Mouse (Mus musculus): ENCODE results near the gene Efhc1. TPM values are rescaled to one million over a fixed set of nuclear protein-coding genes. Genes with fewer than 3 reads are reported as not detected.

Efhc1 gene
- polyA plus RNA-seq, 1 experiment from 2014 or later, result 6.1 TPM

DNA sequence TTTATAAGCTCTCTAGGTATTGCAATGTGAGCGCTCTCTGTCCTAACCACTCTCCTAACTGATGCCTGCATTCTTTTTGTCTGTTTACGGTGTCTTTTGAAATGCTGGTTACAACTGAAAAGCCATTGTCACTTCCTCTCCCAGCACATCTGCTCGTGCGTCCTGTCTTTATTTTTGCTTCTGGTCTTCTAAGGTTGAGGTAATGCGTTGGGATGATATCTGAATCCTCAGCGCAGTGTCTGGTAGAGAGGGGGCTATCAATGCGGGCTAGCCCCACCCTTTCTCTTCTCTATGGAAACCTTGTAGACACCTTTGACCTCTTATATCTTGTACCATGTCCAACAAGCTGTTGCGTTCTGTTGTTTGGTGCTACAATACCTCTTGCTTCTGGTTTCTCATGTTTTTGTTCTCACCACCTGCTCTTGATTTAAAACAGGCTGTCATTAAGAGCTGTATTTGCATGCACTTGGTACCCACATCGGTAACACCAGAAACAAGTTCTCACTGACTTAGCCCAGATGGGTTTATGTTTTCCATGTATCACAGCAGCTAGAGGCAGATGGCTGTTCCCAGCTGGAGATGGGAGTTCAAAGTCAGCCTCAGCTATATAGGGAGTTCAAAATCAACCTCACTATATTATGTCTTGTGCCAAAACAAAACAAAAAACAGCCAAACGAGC lies 35.1 kb downstream of the Efhc1 start:
- DNase-seq (ENCODE audit: low read depth, low spot score), result no peak
- in situ Hi-C loops (cut with MboI; ENCODE audit: low pct_unique_long_range_greater_than_20kb), result no loop called here
- ChIA-PET CTCF (interaction anchor here (1.0 to 1.1 kb wide), 2 partner anchors 11 to 36 kb away, joined by 3 to 4 read pairs; no protein-coding TSS in a partner anchor), POLR2A (no interaction called here)
- no peak for TF ChIP-seq CTCF (IDR thresholded peaks at IDR 0.05)
- H3K27me3 ChIP-seq, result no peaks in the 10 kb centered on the region
- no peak for ATAC-seq

GRCm38 (mm10) chr1:20989461-20990083 lies 38.1 kb downstream of the Efhc1 start:
- DNase-seq (ENCODE audit: low read depth, low spot score) (no peak), ATAC-seq (peak; percentile 79)
- TF ChIP-seq CTCF (IDR thresholded peaks at IDR 0.05), result no peak
- CTCF ChIA-PET, result interaction anchor here (1.4 to 1.5 kb wide), 2 partner anchors 16 to 112 kb away, joined by 3 to 5 read pairs; no protein-coding TSS in a partner anchor
- in situ Hi-C loops (cut with MboI; ENCODE audit: low pct_unique_long_range_greater_than_20kb), result no loop called here
- H3K27me3 ChIP-seq, result no peaks in the 10 kb centered on the region
- POLR2A ChIA-PET, result interaction anchor here (0.6 kb wide), 1 partner anchor 22 kb away, joined by 7 read pairs; no protein-coding TSS in a partner anchor

DNA sequence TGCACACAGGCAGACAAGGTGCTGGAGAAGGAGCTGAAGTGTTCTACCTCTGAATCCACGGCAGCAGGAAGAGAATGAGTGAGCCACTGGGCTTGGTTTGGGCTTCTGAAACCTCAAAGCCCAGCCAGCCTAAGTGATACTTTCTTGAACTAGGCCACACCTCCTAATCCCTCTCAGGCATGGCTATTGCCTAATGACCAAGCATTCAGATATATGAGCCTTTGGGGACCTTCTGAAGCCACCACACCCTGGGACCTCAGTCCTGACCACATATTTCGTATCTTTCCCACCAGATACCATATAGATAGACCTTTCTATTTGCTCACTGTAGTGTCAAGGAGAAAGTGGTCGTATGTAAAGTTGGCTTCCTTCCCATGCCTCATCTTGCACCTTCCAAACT lies 42.3 kb downstream of the Efhc1 start:
- H3K27me3 ChIP-seq, result no peaks in the 10 kb centered on the region
- TF ChIP-seq CTCF (IDR thresholded peaks at IDR 0.05), result no peak
- ATAC-seq (no peak), DNase-seq (ENCODE audit: low read depth, low spot score) (no peak)
- POLR2A ChIA-PET, result no interaction called here
- in situ Hi-C loops (cut with MboI; ENCODE audit: low pct_unique_long_range_greater_than_20kb), result no loop called here
- CTCF ChIA-PET, result interaction anchor here (1.0 kb wide), 1 partner anchor 18 kb away, joined by 3 read pairs; no protein-coding TSS in a partner anchor

GRCm38 (mm10) chr1:20994338-20994737 lies 42.9 kb downstream of the Efhc1 start:
- ChIA-PET POLR2A (no interaction called here), CTCF (no interaction called here)
- in situ Hi-C loops (cut with MboI; ENCODE audit: low pct_unique_long_range_greater_than_20kb), result no loop called here

DNA sequence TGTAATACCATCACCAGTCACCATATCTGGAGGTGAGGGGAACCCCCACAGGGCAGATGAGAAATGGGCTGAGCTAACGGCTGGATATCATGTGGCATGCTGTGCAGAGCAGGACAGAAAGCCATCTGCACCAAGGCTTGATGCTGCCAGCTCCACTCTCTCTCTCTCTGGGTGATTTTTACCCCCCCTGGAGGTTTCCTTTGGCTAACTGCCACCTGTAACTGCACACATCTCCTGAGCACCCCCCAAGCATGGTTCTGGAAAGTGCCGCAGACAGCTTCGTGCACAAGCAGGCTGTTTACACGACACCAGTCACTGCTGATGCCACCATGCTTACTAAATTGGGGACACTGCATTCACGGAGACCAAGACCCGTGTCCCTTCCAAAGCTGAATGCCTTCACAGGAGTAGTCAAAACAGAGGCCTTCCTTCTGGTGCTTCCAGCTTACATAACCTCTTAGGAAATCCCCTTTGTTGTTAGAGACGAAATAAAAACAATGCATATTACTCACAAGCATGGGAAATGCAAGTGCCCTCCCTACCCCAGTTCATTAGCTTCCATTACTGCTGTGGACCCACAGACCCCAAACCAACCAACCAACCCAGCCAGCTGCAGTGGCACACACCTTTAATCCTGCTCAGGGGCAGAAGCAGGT lies 44.0 kb downstream of the Efhc1 start:
- ChIA-PET POLR2A (interaction anchor here (0.7 to 1.3 kb wide), 2 partner anchors 13 to 71 kb away, joined by 3 to 7 read pairs; no protein-coding TSS in a partner anchor), CTCF (interaction anchor here (1.0 kb wide), 2 partner anchors 17 to 47 kb away, joined by 3 to 4 read pairs; no protein-coding TSS in a partner anchor)
- no peaks in the 10 kb centered on the region for H3K27me3 ChIP-seq
- no peak for TF ChIP-seq CTCF (IDR thresholded peaks at IDR 0.05)
- peak; percentile 79 for DNase-seq (ENCODE audit: low read depth, low spot score)
- in situ Hi-C loops (cut with MboI; ENCODE audit: low pct_unique_long_range_greater_than_20kb), result no loop called here
- ATAC-seq, result peak; percentile 50

More at GRCm38 (mm10) chr1:20994338-20994737, 42.9 kb downstream of the Efhc1 start:
- no peak for ATAC-seq
- no peaks in the 10 kb centered on the region for H3K27me3 ChIP-seq
- TF ChIP-seq CTCF (IDR thresholded peaks at IDR 0.05), result no peak
- no peak for DNase-seq (ENCODE audit: low read depth, low spot score)

DNA sequence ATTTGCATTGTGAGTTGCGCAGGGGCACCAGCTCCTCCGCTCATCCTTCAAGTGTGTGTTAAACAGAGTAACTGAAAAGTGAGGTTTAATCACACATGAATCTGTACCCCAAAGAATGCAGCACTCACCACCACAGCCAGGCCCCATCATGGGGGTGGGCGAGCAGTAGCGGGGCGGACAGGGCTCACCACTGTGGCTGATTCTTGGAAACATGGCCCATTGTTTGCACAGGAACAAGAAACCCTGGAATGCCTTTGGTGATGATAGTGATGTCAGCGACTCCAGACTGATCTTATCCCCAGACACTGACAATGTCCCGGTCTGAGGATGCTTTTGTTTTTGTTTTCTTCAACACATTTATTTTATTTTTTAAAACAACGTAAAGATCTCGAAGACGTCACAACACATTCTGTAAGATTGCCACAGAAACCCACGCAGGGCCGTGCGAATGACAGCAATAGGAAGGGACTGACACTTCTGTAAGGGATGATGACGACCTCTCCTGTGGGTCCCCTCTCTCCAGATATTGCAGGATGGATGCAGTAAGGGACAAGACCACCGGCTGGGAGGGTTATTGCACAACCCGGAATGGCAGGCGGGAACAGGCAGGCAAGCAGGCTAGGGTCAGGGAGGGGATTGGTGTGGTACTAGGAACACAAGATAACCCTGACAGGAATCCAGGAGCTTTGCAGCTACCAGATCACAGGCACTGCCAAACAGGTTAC lies 45.3 kb downstream of the Efhc1 start:
- POLR2A ChIA-PET, result interaction anchor here (0.7 to 1.0 kb wide), 3 partner anchors 48 to 381 kb away, joined by 3 to 5 read pairs (median 4); no protein-coding TSS in a partner anchor
- no peaks in the 10 kb centered on the region for H3K27me3 ChIP-seq
- no peak for ATAC-seq
- CTCF ChIA-PET, result interaction anchor here (0.8 to 2.1 kb wide), 5 partner anchors 16 to 46 kb away, joined by 3 to 8 read pairs (median 4); partner anchors contain the start of gene Efhc1
- DNase-seq (ENCODE audit: low read depth, low spot score), result no peak
- in situ Hi-C loops (cut with MboI; ENCODE audit: low pct_unique_long_range_greater_than_20kb), result no loop called here
- TF ChIP-seq CTCF (IDR thresholded peaks at IDR 0.05), result no peak

DNA sequence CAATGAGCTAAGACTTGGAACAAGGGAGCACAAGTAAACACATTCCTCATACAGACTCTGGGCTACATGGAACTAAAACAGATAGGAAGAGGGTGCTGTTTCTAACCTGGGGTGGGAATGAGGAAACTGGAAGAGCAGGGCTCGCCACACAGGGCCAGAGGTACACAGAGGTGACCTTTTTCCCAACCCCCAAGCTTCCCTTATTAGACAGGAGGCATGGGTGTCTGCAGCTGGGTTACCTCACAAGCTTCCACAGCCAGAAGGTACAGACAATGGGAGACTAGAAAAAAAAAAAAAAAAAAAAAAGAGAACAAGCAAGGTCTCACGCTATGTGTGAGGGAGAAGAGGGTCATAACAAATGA lies 45.9 kb downstream of the Efhc1 start:
- H3K27me3 ChIP-seq, result no peaks in the 10 kb centered on the region
- TF ChIP-seq CTCF (IDR thresholded peaks at IDR 0.05), result no peak
- CTCF ChIA-PET, result interaction anchor here (0.8 to 2.1 kb wide), 5 partner anchors 15 to 46 kb away, joined by 3 to 8 read pairs (median 4); partner anchors contain the start of gene Efhc1
- POLR2A ChIA-PET, result interaction anchor here (0.7 to 1.0 kb wide), 4 partner anchors 16 to 97 kb away, joined by 3 to 6 read pairs (median 4); no protein-coding TSS in a partner anchor
- no peak for DNase-seq (ENCODE audit: low read depth, low spot score)
- ATAC-seq, result no peak
- in situ Hi-C loops (cut with MboI; ENCODE audit: low pct_unique_long_range_greater_than_20kb), result no loop called here

- CTCF ChIA-PET, result interaction anchor here (0.9 to 2.1 kb wide), 4 partner anchors 14 to 58 kb away, joined by 3 to 8 read pairs (median 4); no protein-coding TSS in a partner anchor
- H3K27me3 ChIP-seq, result no peaks in the 10 kb centered on the region
- DNase-seq (ENCODE audit: low read depth, low spot score) (no peak), ATAC-seq (peak; percentile 49)
- TF ChIP-seq CTCF (IDR thresholded peaks at IDR 0.05), result no peak
- POLR2A ChIA-PET, result interaction anchor here (0.6 to 1.0 kb wide), 4 partner anchors 15 to 68 kb away, joined by 3 to 6 read pairs (median 4); no protein-coding TSS in a partner anchor
- in situ Hi-C loops (cut with MboI; ENCODE audit: low pct_unique_long_range_greater_than_20kb), result no loop called here
Measured at GRCm38 (mm10) chr1:20997881-20998389, 46.5 kb downstream of the Efhc1 start.

DNA sequence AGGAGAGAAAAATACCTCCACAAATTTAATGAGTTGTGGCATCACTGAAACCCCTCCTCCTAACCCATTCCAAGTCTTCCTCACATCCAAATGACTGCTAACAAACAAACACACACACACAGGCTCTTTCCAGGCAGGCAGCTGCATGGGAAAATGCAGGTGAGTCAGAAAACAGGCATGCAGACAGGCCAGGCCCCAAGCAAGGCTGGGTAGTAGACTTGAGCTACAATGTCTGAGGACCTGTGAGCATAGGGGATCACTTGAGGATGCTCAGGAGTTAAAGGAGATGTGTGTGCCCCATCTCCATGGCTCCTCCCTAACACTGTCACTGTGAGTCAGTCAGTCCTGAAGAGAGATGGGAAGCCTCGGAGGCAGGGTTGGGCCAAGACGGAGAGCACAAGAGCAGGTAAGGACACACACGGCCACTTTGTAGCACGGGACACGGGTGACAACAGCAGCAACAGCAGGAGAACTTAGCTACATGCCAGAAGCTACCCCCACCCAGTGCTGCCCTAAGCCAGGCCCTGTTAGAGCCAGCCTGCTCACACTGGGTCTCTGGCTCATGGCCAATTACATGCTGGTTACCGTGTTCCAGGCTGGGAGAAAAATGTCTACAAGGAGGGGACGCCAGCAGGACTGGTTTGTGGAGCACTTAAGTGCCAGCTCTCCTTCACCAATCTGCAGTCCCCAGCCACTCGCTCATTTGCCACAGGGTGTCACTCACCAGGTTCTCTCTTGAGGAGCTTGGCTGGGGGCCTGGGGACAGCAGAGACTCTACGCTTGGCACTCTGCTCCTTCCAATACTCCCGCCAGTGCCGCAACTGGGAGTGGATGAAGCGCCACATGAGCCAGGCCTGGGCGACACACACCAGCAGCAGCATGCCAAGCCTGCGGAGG lies 51.1 kb downstream of the Efhc1 start:
- POLR2A ChIA-PET, result interaction anchor here (0.6 kb wide), 1 partner anchor 53 kb away, joined by 3 read pairs; no protein-coding TSS in a partner anchor
- CTCF ChIA-PET, result interaction anchor here (1.0 to 1.3 kb wide), 2 partner anchors 9 to 14 kb away, joined by 3 read pairs; no protein-coding TSS in a partner anchor
- no peak for TF ChIP-seq CTCF (IDR thresholded peaks at IDR 0.05)
- in situ Hi-C loops (cut with MboI; ENCODE audit: low pct_unique_long_range_greater_than_20kb), result no loop called here
- ATAC-seq (peak; percentile 77), DNase-seq (ENCODE audit: low read depth, low spot score) (no peak)
- H3K27me3 ChIP-seq, result no peaks in the 10 kb centered on the region

Measured in Patski (cell line).